Mouse (Mus musculus) frontal cortex, postnatal 36 days (tissue): ENCODE results near the gene Olfr1501.
A peak's percentile ranks its signal among the peaks of the same experiment; 100 is the strongest.
"Not testable (repeated sequence)": the region's sequence is repeated elsewhere in the genome, so short reads cannot be mapped to it uniquely, and the experiment has no call there.

ENCODE experiments used
- DNase-seq, 2 experiments: peaks; one replicate each; pipeline ENCODE4 v3.0.0; 2022; ENCODE audit warnings: low spot score in 2 of 2

Olfr1501 gene

DNA sequence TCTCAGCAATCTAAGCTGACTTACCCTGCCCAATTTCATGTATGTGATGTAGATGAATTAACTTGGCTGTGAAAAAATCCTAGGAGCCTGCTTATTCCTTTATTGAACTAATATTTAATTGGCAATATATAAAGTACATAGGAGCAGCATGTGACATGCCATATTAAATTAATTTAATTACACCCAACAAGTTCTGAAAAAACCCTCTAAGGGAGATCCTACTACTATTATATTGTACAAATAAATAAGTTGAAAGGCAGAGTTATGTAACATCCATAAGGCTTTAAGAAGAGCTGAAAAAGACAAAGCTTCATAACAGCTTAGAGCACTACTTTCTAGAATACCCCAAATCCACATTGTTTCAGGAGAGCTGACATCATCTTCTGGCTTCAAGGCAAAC, at the start of gene Olfr1501:
Gene Olfr1501, minus strand, starts transcription at position 101 of the 400 bp plus-strand sequence.
- not testable (repeated sequence) for DNase-seq

DNA sequence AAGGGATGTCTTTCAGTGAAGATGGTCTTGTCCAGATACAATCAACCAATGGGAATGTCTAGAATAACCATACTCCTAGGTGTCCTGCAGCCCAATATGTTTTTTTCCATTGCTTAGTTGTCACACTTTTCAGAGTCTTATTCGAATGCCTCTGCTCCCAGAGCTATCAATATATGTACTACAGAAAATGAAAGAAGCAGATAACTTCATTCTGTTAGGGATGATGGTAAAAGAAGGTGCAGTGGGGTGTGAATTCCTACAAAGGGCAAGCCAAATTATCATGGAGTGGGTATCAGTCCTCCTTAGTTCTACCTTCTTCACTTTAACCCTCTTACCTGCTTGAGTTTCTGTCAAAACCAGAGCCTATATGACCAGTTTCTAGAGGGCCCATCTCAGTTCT, 47.3 kb upstream of the Olfr1501 start, which contains the start of gene Olfr1504:
Gene Olfr1504, minus strand, starts transcription at position 101 of the 400 bp plus-strand sequence.
- DNase-seq, result no peak

DNA sequence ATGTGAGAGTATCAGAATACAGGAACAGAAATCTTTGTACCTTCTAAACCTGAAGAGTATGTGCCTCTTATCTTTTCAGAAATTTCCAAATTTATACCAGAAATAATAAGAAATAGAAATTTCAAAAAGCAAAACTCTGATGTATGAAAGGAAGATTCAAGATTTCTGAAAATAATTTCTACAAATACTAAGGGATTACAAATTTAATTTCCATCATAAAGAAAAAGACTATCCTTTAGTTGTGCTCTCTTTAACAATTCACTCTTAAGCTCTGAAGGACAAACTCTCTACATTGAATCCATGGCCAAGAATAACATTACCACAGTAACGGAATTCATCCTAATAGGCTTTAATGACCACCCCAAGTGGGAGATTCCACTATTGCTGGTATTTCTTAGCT, 11.0 kb upstream of the Olfr1501 start, which contains the start of gene Olfr1502:
Gene Olfr1502, plus strand, starts transcription at position 301 of the 400 bp plus-strand sequence.
- no peak for DNase-seq

DNA sequence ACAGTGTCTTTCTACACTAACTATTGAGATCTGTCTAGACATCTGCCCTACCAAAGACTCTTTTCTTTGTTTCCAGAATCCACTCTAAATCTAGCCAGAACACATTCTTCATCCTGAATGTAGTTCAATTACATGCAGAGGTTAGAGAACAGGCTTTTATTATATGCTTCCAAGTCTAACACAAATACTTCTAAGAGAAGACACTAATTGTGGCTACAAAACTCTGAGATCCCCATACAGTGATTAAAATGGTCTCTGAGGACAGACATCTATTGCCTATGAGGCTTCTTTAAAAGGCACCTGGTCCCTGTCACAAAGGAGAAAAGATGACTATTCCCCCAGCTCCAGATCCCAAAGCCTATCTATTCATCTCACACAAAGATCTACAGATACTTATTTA, 20.1 kb downstream of the Olfr1501 start, which contains the start of gene Olfr1500:
Gene Olfr1500, minus strand, starts transcription at position 101 of the 400 bp plus-strand sequence.
- no peak for DNase-seq

DNA sequence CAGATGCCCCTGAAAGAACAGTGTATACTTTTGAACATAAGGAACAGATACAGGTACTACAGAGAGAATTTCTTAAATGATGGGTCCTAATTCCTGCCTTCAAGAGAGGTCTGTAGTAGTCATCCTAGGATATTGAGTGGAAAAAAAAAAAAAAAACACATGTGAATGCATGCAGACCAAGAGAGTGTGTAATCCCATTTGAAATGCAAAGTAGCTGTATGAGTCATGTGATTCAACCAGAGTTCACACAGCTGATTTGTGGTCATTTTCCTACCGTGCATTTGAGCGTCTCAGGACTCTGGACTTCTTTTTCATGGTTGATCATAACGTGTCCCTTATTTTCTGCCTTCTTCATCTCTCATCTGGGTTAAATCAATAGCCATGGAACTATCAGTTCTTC, 22.0 kb downstream of the Olfr1501 start:
- no peak for DNase-seq

DNA sequence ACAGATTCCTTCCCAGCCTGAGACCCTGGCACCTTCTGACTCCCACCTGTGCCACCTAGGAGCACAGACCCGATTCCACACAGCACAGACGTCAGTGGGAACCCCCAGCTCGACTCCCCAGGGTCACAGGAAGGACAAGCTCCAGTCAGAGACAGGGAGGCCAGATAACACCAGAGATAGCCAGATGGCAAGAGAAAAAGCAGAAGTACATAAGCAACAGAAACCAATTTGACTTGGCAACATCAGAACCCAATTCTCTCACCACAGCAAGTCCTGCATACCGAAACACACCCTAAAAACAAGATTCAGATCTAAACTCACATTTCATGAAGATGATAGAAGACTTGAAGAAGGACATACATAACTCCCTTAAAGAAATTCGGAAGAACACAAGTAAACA, 29.6 kb downstream of the Olfr1501 start:
- DNase-seq, result no peak

DNA sequence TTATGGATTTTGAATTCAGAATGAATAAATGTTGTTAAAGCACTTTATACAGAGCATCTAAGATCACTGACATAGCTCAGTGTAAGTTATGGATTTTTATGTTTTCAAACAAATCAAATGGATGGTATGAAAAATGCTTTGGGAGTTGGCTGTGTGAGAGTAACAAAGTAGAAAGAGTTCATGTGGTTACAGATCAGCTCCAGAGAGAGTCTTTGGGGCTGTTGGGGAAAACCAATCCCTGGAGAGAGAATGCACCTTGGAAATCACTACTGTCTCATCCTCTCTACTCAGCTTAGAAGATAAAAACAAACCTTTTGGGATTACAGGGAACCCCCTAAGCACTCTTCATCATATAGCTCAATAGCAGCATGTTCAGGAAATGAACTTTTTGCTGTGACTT, 31.1 kb downstream of the Olfr1501 start, which contains the start of gene Olfr1499:
Gene Olfr1499, minus strand, starts transcription at position 101 of the 400 bp plus-strand sequence.
- DNase-seq, result no peak

DNA sequence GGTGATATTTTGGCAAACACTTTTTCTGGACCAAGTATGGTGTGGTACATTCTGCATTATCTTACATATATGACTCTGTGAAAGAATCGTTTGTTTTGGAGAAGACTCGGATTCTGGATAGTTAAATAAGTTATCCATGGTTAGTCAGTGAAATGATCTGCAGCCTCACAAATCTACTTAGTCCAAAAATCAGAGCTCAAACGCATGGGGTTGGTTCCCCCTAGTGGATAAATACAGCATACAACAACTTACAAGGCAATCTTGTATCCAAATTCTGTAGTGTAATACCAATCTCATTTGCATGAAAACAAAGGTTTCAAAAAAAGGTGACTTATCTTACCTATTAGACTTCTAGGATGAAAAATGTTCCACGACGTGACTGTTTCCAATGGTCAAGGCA, 31.7 kb downstream of the Olfr1501 start:
- peak in 1 of 2 experiments; percentile 28 for DNase-seq

DNA sequence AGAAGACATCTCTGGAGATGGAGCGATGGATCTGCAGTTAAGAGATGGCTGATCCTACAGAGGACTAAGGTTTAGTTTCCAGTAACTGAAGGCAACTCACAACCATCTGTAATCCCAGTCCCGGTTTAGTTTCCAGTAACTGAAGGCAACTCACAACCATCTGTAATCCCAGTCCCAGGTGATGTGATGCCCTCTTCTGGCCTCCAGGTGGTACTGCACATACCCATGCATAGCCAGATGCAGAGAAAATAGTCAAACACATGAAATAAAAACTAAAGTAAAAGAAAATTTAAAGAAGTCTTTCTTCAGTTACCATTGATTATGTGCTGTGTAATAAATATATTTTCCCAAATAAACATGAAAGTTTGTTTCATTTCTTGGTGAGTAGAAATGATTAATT, 37.7 kb downstream of the Olfr1501 start:
- DNase-seq, result no peak

DNA sequence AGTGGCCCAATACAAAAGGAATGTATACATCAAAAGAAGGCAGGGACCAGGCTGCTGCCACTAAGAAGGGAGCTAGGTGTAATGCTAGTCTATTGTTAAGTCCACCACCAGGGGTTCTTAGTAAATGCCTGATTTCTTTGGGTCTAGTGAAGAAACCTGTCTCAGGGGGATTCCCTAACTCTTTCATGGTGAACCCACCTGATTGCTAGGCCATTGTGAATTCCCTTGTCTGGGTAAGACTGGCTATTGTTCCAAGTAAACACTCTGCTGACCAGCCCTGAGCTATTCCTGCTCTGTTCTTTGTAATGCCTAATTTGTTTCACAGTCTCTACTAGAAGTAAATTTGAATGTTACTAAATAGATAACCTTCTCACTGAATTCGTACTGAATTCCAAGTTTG, 45.0 kb downstream of the Olfr1501 start:
- DNase-seq, result not testable (repeated sequence)

DNA sequence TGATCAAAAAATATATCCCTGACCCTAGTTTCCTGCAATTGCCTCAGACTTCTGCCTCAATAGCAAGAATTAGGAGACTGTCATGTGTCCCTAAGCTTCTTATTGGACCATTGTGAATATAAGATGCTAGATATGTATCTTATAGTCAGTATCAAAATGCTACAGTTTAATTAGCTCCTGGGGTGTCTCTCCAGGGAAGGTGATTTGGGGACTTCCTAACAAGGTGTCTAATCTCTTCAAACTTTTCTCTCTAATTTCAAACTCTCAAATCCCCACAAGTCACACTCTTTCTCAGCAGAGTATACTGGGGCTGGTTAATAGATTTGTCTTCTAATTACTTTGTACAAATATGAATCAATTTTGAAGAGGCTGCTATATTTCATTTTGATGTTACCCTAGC, 52.4 kb downstream of the Olfr1501 start, which contains the start of gene Olfr1497:
Gene Olfr1497, minus strand, starts transcription at position 101 of the 400 bp plus-strand sequence.
- no peak for DNase-seq
